Mouse (Mus musculus): ENCODE results near the gene Lama1.
"Not testable (repeated sequence)": the region's sequence is repeated elsewhere in the genome, so short reads cannot be mapped to it uniquely, and the experiment has no call there.

DNA sequence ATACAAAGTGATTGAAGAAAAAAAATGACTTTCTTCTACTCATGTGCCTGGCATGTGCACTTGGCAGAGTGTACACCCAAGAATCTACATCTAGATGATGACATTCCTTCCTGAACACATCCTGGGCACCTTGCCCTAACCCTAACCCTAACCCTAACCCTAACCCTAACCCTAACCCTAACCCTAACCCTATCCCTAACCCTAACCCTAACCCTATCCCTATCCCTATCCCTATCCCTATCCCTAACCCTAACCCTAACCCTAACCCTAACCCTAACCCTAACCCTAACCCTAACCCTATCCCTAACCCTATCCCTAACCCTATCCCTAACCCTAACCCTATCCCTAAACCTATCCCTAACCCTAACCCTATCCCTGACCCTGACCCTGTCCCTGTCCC is 44.2 kb downstream of the Lama1 start:
- TF ChIP-seq CTCF (IDR thresholded peaks at IDR 0.05; ENCODE audit: extremely low read depth, insufficient read length, insufficient replicate concordance, low read depth, low read length); POLR2A (IDR thresholded peaks at IDR 0.05; ENCODE audit: low read depth, low read length): not testable (repeated sequence)

Measured in small intestine, adult 2 months (tissue).